Mouse (Mus musculus): ENCODE results near the gene Ankrd35. TPM values are rescaled to one million over a fixed set of nuclear protein-coding genes. Genes with fewer than 3 reads are reported as not detected.

Gene Ankrd35
- polyA plus RNA-seq, 1 experiment = 2.5 TPM

DNA sequence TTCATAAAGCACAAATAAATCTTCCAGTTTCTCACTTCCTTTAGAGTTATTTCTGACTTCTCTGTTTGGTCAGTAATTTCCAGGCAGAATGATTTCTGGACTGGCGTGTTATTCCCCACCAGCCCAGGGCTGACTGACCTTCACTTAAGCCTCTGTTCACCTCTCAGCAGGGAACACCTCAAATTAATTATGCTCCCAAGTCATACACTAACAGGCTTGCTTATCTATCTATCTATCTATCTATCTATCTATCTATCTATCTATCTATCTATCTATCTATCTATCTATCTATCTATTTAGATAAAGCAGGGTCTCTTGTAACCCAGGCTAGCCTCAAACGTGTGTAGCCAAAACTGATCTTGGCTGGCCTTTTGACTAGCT is 38.7 kb downstream of the Ankrd35 start:
- no peak for DNase-seq (ENCODE audit: low read depth)

DNA sequence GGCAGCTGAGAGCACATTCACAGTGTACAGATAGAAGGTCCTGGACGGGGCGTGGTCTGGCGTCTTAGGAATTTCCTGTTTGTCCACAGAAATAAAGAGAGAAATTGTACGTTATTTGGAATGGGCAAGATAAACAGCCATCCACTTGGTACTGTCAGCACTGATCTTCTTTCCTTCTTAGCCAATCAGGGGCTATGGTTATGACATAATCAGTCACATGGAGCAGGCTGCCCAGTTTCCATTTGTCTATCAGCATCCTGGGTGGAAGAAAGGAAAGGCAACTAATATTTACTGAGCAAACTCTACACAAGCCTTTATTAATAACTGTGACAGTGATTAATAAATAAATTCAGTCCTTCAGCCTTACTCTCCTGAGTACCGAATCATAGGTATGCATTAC is 44.4 kb downstream of the Ankrd35 start:
- DNase-seq (ENCODE audit: low read depth) = no peak
- TF ChIP-seq POLR2A (IDR thresholded peaks at IDR 0.05; ENCODE audit: borderline replicate concordance, extremely low read depth, insufficient read depth, insufficient read length, poor library complexity, severe bottlenecking) (no peak), CTCF (IDR thresholded peaks at IDR 0.05; ENCODE audit: borderline replicate concordance, extremely low read depth, insufficient read depth, insufficient read length) (no peak)

More for the DNA sequence above, 38.7 kb downstream of the Ankrd35 start:
- TF ChIP-seq CTCF (IDR thresholded peaks at IDR 0.05; ENCODE audit: borderline replicate concordance, extremely low read depth, insufficient read depth, insufficient read length) (no peak), POLR2A (IDR thresholded peaks at IDR 0.05; ENCODE audit: borderline replicate concordance, extremely low read depth, insufficient read depth, insufficient read length, poor library complexity, severe bottlenecking) (no peak)

DNA sequence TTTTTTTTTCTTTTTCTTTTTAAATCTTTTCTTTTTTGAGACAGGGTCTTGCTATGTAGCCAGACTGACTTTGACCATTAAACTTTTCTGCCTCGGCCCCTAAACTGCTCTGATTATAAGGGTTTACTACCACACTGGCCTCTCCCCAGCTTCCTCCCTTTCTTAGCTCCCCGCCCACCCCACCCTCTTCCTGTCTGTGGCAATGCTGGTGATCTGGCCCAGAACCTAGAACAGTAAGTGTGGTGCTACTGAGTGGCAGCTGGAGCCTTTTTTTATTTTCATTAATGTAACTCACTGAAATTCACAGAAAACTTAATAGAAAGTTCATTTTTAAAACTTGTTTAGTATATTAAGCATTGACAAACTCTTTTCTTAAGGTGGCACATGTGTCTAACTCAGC is 45.9 kb downstream of the Ankrd35 start:
- DNase-seq (ENCODE audit: low read depth) = no peak
- TF ChIP-seq POLR2A (IDR thresholded peaks at IDR 0.05; ENCODE audit: borderline replicate concordance, extremely low read depth, insufficient read depth, insufficient read length, poor library complexity, severe bottlenecking) (no peak), CTCF (IDR thresholded peaks at IDR 0.05; ENCODE audit: borderline replicate concordance, extremely low read depth, insufficient read depth, insufficient read length) (no peak)

DNA sequence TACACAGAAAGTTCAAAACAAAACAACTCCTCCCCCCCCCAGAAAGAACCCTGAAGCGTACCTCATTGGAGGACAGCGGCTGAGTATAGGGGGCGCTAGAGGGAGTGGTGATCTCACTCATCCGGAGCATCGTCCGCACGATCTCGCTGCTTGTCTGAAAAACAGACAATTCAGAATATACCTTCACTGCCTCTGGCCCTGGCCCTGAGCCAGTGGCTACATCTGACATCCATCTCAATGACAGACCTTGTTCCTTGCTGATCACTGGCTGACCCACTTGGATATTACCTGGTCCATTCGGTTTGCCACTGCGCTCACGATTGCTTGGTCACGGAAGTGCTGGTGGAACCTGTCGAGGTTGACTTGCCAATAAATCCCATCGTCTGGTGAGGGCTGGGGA is 49.2 kb downstream of the Ankrd35 start:
- TF ChIP-seq POLR2A (IDR thresholded peaks at IDR 0.05; ENCODE audit: borderline replicate concordance, extremely low read depth, insufficient read depth, insufficient read length, poor library complexity, severe bottlenecking) (no peak), CTCF (IDR thresholded peaks at IDR 0.05; ENCODE audit: borderline replicate concordance, extremely low read depth, insufficient read depth, insufficient read length) (peak; percentile 55)
- peak; percentile 47 for DNase-seq (ENCODE audit: low read depth)

DNA sequence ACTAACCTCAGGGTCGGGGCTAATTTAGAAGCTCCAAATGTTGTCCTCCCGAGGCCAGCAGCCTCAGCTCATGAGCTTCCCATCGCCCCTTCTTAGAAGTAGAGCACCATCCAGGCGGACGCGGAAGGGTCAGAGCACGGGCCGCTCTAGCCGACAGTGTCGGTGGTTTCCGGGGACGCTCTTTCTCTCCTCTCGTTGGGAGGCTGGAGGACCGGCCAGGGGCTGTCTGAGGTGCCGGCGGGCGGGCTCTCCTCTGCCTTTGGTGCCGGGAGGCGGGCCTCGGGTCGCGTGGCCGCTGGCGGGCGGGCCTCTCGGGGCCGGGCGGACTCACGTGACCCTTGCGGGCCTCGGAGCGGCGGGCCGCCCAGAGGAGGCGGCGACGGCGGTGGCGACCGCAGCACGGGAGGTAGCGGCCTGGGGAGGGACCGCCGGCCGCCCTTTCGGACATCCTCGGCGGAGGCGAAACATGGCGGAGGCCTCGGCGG is 57.5 kb downstream of the Ankrd35 start, which contains the start of the genes Polr3c and Rnf115:
Polr3c (minus strand) TSS at position 286 of the 485 bp plus-strand sequence.
Rnf115 (plus strand) TSS at position 322 of the 485 bp plus-strand sequence.
- TF ChIP-seq POLR2A (IDR thresholded peaks at IDR 0.05; ENCODE audit: borderline replicate concordance, extremely low read depth, insufficient read depth, insufficient read length, poor library complexity, severe bottlenecking) = peak; percentile 82
- no peak for TF ChIP-seq CTCF (IDR thresholded peaks at IDR 0.05; ENCODE audit: borderline replicate concordance, extremely low read depth, insufficient read depth, insufficient read length)
- DNase-seq (ENCODE audit: low read depth) = peak; percentile 97

DNA sequence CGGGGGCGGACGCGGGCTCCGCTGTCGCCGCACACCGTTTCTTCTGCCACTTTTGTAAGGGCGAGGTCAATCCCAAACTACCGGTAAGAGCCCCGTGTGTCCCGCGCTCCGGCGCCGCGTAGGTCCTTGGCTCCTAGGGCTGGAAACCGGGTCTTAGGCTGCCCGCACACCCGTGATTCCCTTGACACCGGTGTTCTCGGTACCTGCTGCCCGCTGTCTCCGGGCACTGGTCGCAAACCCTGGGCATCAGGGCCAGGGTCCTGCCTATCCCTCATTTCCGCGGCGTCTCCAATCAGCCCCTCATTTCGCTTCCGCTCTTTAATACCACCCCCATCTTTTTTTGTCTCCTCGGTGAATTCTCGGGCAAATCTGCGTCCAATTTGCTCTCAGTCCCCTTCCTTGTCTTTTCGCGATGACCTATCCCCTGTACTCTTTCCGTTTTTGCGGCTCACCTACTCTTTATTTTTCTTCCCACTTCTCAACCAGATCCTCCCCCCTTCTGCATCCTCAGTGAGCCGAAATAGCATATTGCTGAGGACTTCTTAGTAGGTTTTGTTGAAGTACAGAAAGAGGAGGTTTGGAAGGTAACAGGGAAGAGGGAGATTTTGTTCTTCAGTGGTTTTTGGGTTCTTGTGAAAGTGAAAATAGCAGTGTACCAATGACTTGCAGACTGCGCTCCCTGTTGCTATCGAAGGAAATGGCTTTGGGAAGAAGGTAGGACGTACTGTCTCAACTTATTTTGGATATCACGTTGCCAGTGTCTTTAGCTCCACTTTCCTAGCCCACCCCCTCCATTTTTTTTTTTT is 58.1 kb downstream of the Ankrd35 start:
- no peak for DNase-seq (ENCODE audit: low read depth)
- TF ChIP-seq CTCF (IDR thresholded peaks at IDR 0.05; ENCODE audit: borderline replicate concordance, extremely low read depth, insufficient read depth, insufficient read length) (no peak), POLR2A (IDR thresholded peaks at IDR 0.05; ENCODE audit: borderline replicate concordance, extremely low read depth, insufficient read depth, insufficient read length, poor library complexity, severe bottlenecking) (no peak)

DNA sequence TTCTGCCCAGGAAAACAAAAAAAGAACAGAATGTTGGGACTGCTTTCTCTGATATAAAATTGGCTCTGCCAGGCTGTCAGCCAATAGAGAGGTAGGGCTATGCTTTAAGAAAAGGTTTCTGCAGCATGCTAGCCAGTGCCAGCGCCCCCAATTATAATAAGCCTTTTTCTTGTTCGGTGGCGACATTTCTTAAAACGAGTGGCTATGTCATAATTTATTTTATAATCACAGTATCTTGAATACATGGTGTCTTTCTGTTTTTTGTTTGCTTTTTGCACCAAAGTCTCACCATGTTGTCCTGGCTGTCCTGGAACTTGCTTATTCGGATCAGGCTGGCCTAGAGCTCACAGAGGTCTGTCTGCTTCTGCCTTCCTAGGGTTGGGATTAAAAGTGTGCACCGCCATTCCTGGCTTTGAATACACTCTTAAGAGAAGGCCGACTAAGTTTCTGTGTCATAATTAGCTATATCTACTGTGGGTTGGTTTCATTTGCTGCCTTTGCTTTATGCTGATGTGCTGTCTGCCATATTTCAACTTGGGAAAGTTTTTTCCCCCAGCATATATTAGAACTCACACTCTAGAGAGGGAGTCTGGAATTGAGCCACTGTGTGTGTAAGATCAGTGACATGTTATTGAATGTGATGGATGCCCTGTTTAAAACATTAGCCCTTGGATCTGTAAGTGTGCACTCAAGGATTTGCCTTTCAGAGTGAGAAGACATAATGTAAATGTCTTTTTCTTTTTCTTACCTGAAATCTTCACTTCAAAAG is 58.9 kb downstream of the Ankrd35 start:
- DNase-seq (ENCODE audit: low read depth) = no peak
- TF ChIP-seq CTCF (IDR thresholded peaks at IDR 0.05; ENCODE audit: borderline replicate concordance, extremely low read depth, insufficient read depth, insufficient read length) = no peak
- TF ChIP-seq POLR2A (IDR thresholded peaks at IDR 0.05; ENCODE audit: borderline replicate concordance, extremely low read depth, insufficient read depth, insufficient read length, poor library complexity, severe bottlenecking) = no peak

DNA sequence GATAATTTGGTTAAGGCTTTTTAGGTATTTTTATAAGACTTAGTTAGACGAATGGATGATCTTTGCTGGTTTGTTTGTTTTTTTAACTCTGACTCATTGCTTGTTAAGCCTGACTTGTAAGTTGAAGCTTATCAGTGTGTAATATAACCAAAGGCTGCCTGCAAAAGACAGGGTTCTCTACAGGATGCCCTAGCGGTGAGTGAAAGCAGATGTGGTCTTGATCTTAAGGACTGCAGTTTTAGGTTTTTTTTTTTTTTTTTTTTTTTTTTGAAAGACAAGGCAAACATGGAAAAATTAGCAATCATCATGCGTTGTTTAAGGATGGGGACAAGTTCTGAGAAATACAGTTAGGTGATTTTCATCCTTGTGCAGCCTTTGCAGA is 59.5 kb downstream of the Ankrd35 start:
- no peak for DNase-seq (ENCODE audit: low read depth)
- TF ChIP-seq POLR2A (IDR thresholded peaks at IDR 0.05; ENCODE audit: borderline replicate concordance, extremely low read depth, insufficient read depth, insufficient read length, poor library complexity, severe bottlenecking) (no peak), CTCF (IDR thresholded peaks at IDR 0.05; ENCODE audit: borderline replicate concordance, extremely low read depth, insufficient read depth, insufficient read length) (no peak)

DNA sequence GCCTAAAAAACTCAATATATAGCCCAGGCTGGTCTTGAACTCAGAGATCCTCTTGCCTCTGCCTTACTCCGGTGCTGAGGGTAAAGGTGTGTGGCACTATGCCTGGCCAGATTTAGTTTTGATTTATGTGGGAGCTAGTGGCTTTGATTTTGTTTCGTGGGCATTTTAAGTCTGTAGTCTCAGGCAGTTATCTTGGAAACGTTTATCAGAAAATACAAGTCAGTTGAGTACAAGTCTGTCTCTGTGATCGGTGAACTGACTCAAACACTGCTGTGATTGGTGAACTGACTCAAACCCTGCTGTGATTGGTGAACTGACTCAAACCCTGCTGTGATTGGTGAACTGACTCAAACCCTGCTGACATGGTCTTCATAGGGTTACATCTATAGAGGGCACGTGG is 60.9 kb downstream of the Ankrd35 start:
- no peak for TF ChIP-seq POLR2A (IDR thresholded peaks at IDR 0.05; ENCODE audit: borderline replicate concordance, extremely low read depth, insufficient read depth, insufficient read length, poor library complexity, severe bottlenecking)
- TF ChIP-seq CTCF (IDR thresholded peaks at IDR 0.05; ENCODE audit: borderline replicate concordance, extremely low read depth, insufficient read depth, insufficient read length) = no peak
- DNase-seq (ENCODE audit: low read depth) = no peak

DNA sequence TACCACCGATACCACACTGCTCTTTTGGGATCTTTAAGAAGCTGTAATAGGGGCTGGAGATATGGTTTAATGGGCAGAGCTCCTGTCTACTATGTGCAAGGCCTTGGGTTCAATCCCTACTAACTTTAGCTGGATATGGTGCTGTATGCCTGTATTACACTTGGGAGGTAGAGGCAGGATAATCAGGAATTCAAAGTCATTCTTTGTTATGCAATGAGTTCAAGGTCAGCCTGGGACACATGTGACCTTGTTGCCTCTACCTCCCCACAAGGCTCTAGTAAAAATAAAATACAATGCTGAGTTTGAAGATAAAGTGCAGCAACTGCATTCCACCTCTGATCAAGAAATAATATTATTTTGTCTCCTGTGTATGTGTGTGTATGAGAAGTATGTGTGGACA is 64.1 kb downstream of the Ankrd35 start:
- no peak for DNase-seq (ENCODE audit: low read depth)
- no peak for TF ChIP-seq POLR2A (IDR thresholded peaks at IDR 0.05; ENCODE audit: borderline replicate concordance, extremely low read depth, insufficient read depth, insufficient read length, poor library complexity, severe bottlenecking)

DNA sequence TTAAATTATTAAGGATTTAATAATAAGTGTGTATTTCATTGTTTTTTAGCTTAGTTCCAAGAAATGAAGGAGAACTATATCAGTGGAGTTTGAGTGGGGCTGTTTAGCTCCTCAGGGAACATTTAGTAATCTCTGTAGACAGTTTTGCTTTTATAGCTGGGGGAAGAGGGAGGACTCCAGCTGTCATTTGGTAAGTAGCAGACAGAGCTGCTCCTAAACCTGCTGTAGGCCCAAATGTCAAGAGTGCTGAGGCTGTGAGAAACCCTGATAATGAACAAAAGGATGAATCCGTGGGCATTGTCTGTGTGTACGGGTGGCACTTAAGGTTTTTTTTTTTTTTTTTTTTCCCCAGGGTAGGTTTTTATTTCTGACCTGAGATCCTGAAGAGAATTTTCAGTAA is 65.3 kb downstream of the Ankrd35 start:
- no peak for DNase-seq (ENCODE audit: low read depth)
- TF ChIP-seq CTCF (IDR thresholded peaks at IDR 0.05; ENCODE audit: borderline replicate concordance, extremely low read depth, insufficient read depth, insufficient read length) (no peak), POLR2A (IDR thresholded peaks at IDR 0.05; ENCODE audit: borderline replicate concordance, extremely low read depth, insufficient read depth, insufficient read length, poor library complexity, severe bottlenecking) (no peak)
